Mouse (Mus musculus) ES-E14 (cell line): ENCODE results near the gene Lrrc18.

ENCODE experiments used
- CHD2 ChIP-seq: IDR thresholded peaks from 2 replicates; pipeline ENCODE4 v1.6.1; 2014; ENCODE audit warnings: mild to moderate bottlenecking, low read depth, low read length, inconsistent platforms
- HCFC1 ChIP-seq: IDR thresholded peaks from 2 replicates; pipeline ENCODE4 v1.6.1; 2012; ENCODE audit warnings: low read length, inconsistent platforms, borderline replicate concordance; ENCODE audit not compliant: insufficient read depth
- ZC3H11A ChIP-seq: IDR thresholded peaks from 2 replicates; pipeline ENCODE4 v1.6.1; 2012; ENCODE audit warnings: low read depth, mild to moderate bottlenecking, inconsistent platforms, low read length, borderline replicate concordance
- ZNF384 ChIP-seq: IDR thresholded peaks from 2 replicates; pipeline ENCODE4 v1.6.1; 2012; ENCODE audit warnings: low read depth, low read length, inconsistent platforms

GRCm38 (mm10) chr14:32999511-32999910, 8.3 kb downstream of the Lrrc18 start:
- TF ChIP-seq HCFC1 (no peak), CHD2 (no peak), ZC3H11A (no peak), ZNF384 (no peak)
